Mouse (Mus musculus) ovary, postnatal 10 days (tissue): Measurements from ENCODE around the gene Rara.
"Not testable (repeated sequence)": the region's sequence is repeated elsewhere in the genome, so short reads cannot be mapped to it uniquely, and the experiment has no call there.

Source experiments
- DNase-seq: peaks from one replicate; pipeline ENCODE4 v3.0.0; 2022; ENCODE audit warnings: low spot score

Rara gene

GRCm38 (mm10) chr11:98927438-98928076 is at the start of gene Rara:
Rara (plus strand) TSS chr11:98927818.
- DNase-seq, result no peak

DNA sequence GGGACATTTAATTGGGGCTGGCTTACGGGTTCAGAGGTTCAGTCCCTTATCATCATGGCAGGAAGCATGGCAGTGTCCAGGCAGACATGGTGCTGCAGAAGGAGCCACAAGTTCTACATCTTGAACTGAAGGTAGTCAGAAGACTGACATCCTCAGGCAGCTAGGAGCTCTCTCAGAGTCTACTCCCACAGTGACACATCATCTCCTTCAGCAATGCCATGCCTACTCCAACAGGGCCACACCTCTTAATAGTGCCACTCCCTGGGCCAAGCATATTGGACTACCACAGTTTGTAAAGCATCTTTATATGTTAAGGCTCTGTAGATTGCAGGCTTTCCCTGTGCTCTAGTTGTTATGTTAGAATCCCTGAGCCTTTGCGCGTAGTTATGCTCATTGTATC is 39.9 kb upstream of the Rara start:
- no peak for DNase-seq

DNA sequence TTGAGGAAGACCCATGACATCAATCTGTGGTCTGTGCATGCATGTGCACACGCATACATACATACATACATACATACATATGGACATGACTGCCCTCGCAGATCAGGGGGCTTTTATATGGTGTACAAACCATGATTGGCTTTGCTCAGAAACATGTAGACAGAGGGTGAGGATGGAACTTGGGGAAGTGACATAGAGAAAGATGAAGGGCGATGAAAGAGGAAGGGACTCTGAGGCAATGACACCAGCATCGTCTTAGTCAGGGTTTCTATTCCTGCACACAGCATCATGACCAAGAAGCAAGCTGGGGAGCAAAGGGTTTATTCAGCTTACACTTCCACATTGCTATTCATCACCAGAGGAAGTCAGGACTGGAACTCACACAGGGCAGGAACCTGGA is 38.5 kb upstream of the Rara start:
- no peak for DNase-seq

DNA sequence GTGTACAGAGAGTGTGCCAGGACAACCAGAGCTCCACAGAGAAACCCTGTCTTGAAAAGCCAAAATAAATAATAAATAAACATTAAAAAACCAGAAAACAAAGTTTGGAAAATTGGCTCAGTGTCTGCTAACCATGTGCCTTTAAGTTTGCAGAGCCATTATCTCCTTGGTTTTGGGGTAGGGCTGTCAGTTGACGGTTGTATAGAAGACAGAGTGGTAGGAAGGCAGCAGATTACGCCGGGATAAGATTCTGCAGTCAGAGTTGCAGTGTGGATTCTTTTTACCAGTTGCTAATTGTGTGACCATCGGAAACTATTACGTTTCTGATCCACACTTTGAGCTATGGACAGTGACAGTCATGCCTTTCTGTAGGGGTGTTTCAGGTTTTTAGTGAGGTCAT is 37.6 kb upstream of the Rara start:
- no peak for DNase-seq

GRCm38 (mm10) chr11:98892426-98892825 is 35.2 kb upstream of the Rara start:
- no peak for DNase-seq

GRCm38 (mm10) chr11:98900529-98901125 is 27.0 kb upstream of the Rara start:
- no peak for DNase-seq

GRCm38 (mm10) chr11:98902621-98903245 is 24.9 kb upstream of the Rara start:
- DNase-seq, result no peak

DNA sequence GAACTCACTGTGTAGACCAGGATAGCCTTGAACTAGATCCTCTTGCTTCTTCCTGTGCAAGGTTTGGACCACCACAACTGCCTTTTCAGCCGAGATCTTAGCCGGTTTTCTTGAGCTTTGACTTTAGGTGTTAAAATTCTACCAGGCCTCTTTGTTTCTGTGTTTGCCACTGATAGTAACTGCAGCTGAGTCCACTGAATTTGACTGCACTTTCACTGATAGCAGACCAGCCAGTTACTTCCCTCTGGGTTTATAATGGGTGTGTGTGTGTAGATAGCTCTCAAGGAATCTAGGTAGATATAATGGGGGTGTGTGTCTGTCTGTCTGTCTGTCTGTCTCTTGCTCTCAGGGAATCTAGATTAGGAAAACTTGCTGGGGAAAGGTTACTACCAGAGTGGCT is 23.0 kb upstream of the Rara start:
- DNase-seq, result no peak

- no peak for DNase-seq
Measured at GRCm38 (mm10) chr11:98905033-98905432, 22.6 kb upstream of the Rara start.

GRCm38 (mm10) chr11:98905583-98905982 is 22.0 kb upstream of the Rara start:
- no peak for DNase-seq

GRCm38 (mm10) chr11:98907063-98907436 is 20.6 kb upstream of the Rara start:
- DNase-seq, result no peak

DNA sequence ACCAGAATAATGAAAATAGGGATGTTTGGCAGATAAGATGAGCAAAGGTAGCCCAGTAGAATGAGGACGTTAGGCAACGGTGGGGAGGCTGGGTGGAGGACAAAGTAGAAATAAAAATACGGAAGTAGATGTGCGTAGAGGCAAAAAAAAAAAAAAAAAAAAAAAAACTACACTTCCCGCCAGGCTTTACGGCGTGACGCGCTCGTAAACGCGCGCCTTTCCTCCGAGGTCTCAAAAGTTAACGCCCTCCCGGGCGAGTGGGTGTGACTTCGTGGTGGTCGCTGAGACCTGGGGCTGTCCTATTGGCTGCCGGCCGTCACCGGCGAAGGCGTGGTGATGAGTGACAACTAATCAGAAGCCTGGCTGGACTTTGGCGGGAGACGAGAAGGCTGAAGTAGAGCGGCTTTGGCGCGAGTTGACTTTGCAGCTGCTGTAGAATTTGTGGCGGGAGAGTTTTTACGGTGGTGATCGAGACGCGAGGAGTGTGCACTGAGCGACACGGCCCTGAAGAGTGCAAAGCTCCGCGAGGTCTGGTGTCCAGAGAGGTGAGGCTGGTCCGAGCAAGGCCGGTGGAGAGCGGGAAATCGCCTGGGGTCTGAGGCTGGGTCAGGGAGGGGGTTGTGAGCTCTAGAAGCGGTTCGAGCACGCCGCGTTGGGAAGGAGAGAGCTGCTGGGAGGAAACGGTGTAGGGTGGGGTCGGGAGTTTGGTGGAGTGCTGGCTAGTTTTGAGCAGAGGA is 20.0 kb upstream of the Rara start, which contains the start of gene Cdc6:
Cdc6 (plus strand) TSS at position 365 of the 737 bp plus-strand sequence.
- peak; percentile 69 for DNase-seq

- no peak for DNase-seq
Measured at GRCm38 (mm10) chr11:98909654-98910053, 18.0 kb upstream of the Rara start.

DNA sequence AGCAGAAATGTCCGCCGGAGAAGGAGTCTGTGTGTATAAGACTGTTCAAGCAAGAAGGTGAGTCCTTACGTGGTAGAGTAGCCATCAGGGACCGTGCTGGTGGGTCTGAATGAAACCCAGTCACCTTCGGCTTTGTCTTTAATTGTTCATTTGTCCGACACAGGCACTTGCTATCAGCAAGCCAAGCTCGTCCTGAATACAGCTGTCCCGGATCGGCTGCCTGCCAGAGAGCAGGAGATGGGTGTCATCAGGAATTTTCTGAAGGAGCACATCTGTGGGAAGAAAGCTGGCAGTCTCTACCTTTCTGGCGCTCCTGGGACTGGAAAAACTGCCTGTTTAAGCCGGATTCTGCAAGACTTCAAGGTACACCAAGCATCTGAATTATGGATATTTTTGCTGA is 17.2 kb upstream of the Rara start:
- no peak for DNase-seq

DNA sequence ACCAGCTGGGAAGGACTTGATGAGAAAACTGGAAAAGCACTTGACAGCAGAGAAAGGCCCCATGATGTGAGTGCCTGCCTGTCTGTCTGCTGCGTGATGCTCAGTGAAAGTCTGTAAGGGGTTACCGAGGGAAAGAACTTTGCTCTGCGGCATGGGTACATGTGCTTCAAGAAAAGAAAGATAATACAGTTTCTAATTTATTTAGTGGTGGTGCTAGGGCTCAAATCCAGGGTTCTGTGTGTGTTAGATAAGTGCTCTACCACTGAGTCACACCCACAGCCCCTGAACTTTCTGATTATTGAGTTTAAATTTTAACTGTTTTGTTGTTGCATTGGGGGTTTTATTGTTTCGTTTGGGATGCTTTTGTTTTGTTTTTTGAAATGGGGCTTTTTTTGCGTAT is 16.1 kb upstream of the Rara start:
- DNase-seq, result no peak

GRCm38 (mm10) chr11:98914196-98914595 is 13.4 kb upstream of the Rara start:
- no peak for DNase-seq

GRCm38 (mm10) chr11:98916376-98916775 is 11.2 kb upstream of the Rara start:
- DNase-seq, result not testable (repeated sequence)

- no peak for DNase-seq
Measured at GRCm38 (mm10) chr11:98917428-98918005, 10.1 kb upstream of the Rara start.

GRCm38 (mm10) chr11:98918231-98918630 is 9.4 kb upstream of the Rara start:
- no peak for DNase-seq

- DNase-seq, result no peak
Measured at GRCm38 (mm10) chr11:98919009-98919408, 8.6 kb upstream of the Rara start.

- DNase-seq, result not testable (repeated sequence)
Measured at GRCm38 (mm10) chr11:98921813-98922212, 5.8 kb upstream of the Rara start.

DNA sequence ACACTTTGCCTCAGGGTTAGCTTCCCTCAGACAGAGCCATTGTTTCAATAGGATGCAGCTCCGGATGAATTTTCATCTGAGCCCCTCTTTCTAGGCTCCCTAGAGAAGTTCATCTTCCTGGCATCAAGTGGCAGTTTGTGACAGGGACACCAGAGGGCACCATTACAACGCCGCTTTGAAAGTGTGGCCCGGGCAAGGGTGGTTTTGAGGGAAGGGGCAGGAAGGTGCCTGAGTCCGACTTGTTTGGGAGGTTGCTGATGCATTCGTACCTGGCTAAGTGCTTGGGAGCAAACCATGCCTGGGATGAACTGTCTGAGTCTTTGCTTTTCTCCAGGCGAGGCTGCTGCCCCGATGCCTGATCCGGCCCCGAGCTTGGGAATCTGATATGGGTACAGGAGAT is 5.3 kb upstream of the Rara start:
- DNase-seq, result not testable (repeated sequence)
